8 mouse cellular contexts compared by ENCODE assay signal in genomic region chrX:12761259-12761625, GRCm38 (mm10). TPM values are rescaled to one million over a fixed set of nuclear protein-coding genes. Genes with fewer than 3 reads are reported as not detected.
DNase-seq lines count a peak whose midpoint lies in the region; ATAC-seq and TF ChIP-seq lines count a peak whose summit lies in the region.

No protein-coding gene starts in this region.

- no peaks in the 10 kb centered on the region for H3K36me3 ChIP-seq in embryonic facial prominence, embryonic 13.5 days
- H3K36me3 ChIP-seq in intestine, postnatal 0 days (ENCODE audit: control insufficient read depth, insufficient read depth) = no peaks in the 10 kb centered on the region
- H3K36me3 ChIP-seq in neural tube, embryonic 13.5 days = no peaks in the 10 kb centered on the region

- DNase-seq in kidney, adult 8-10 months = peak; percentile 13 to 27
- DNase-seq in kidney, postnatal 14 days = no peak
- DNase-seq in ES-CJ7 (ENCODE audit: low read depth, low spot score) = peak; percentile 19
- DNase-seq in urinary bladder, postnatal 25 days (ENCODE audit: low spot score) = no peak
- no peak for DNase-seq in natural killer cell, adult 2 months (ENCODE audit: low spot score in 2 of 2)

- H3K4me3 ChIP-seq in embryonic facial prominence, embryonic 13.5 days = peak overlapping the region; percentile 60
- peak overlapping the region; percentile 63 for H3K4me3 ChIP-seq in intestine, postnatal 0 days (ENCODE audit: low read depth, low read length)
- H3K4me3 ChIP-seq in neural tube, embryonic 13.5 days = peak overlapping the region; percentile 66

- 14% methylated on average over 22 of the region's 25 CpGs for WGBS in embryonic facial prominence, embryonic 13.5 days
- 15% methylated on average over 20 of the region's 25 CpGs for WGBS in intestine, postnatal 0 days
- WGBS in neural tube, embryonic 13.5 days = 21% methylated on average over 16 of the region's 25 CpGs

- no peak for TF ChIP-seq CTCF in intestine, postnatal 0 days (IDR thresholded peaks at IDR 0.05; ENCODE audit: low read depth)

- peak; percentile 35; the same call in 1 of the 2 replicates for ATAC-seq in embryonic facial prominence, embryonic 13.5 days (ENCODE audit: insufficient number of reproducible peaks, insufficient read depth, low FRiP score, low TSS enrichment, low read depth)
- peak; percentile 42 for ATAC-seq in intestine, postnatal 0 days
- ATAC-seq in neural tube, embryonic 13.5 days (ENCODE audit: low read depth) = no peak

- H3K9ac ChIP-seq in embryonic facial prominence, embryonic 13.5 days = peak overlapping the region; percentile 84
- H3K9ac ChIP-seq in intestine, postnatal 0 days (ENCODE audit: low read depth, low read length) = peak overlapping the region; percentile 74
- H3K9ac ChIP-seq in neural tube, embryonic 13.5 days = peak overlapping the region; percentile 84

- no peaks in the 10 kb centered on the region for H3K9me3 ChIP-seq in embryonic facial prominence, embryonic 13.5 days
- no peaks in the 10 kb centered on the region for H3K9me3 ChIP-seq in intestine, postnatal 0 days (ENCODE audit: control insufficient read depth)
- no peaks in the 10 kb centered on the region for H3K9me3 ChIP-seq in neural tube, embryonic 13.5 days

- 0 out of 2 replicates have a peak, but pooled peaks cover 6% of the 10 kb centered on the region for H3K4me1 ChIP-seq in embryonic facial prominence, embryonic 13.5 days
- H3K4me1 ChIP-seq in intestine, postnatal 0 days (replicated peaks; ENCODE audit: control insufficient read depth, insufficient read depth, low read length) = no peaks in the 10 kb centered on the region
- H3K4me1 ChIP-seq in neural tube, embryonic 13.5 days (replicated peaks) = peaks cover 12% of the 10 kb centered on the region

- H3K27me3 ChIP-seq in embryonic facial prominence, embryonic 13.5 days = peaks cover 26% of the 10 kb centered on the region
- H3K27me3 ChIP-seq in intestine, postnatal 0 days (replicated peaks; ENCODE audit: control insufficient read depth, insufficient read depth, low read length) = no peaks in the 10 kb centered on the region
- H3K27me3 ChIP-seq in neural tube, embryonic 13.5 days = 0 out of 2 replicates have a peak, but pooled peaks cover 5% of the 10 kb centered on the region

- H3K27ac ChIP-seq in embryonic facial prominence, embryonic 13.5 days = peak overlapping the region; percentile 96
- peak overlapping the region; percentile 95 for H3K27ac ChIP-seq in intestine, postnatal 0 days (ENCODE audit: low read depth, low read length)
- peak overlapping the region; percentile 96 for H3K27ac ChIP-seq in neural tube, embryonic 13.5 days (replicated peaks)

- H3K4me2 ChIP-seq in embryonic facial prominence, embryonic 13.5 days = peak overlapping the region; percentile 58
- H3K4me2 ChIP-seq in intestine, postnatal 0 days (replicated peaks; ENCODE audit: low read depth) = peak overlapping the region; percentile 62
- H3K4me2 ChIP-seq in neural tube, embryonic 13.5 days = peak overlapping the region; percentile 60

RNA-seq across cellular contexts. Expression of gene Med14, which starts 0.6 kb away (rescaled TPM):
- 12.2 and 12.6 TPM in 2 replicates for polyA plus RNA-seq in embryonic facial prominence, embryonic 13.5 days (2015; fragmentation: Nextera tagmentation; extraction: Ambion mirVana)
- 5.5 and 5.7 TPM in 2 replicates for polyA plus RNA-seq in intestine, postnatal 0 days (2015; fragmentation: Nextera tagmentation; extraction: Ambion mirVana)
- polyA plus RNA-seq in neural tube, embryonic 13.5 days (2015; fragmentation: Nextera tagmentation; extraction: Ambion mirVana) = 13.9 and 14.8 TPM in 2 replicates

Comparison
In these comparisons a context has a peak if more than half of its experiments do, and no peak if none do; other contexts are left out.
1. DNase-seq: peak in kidney, adult 8-10 months (2 of 2) and ES-CJ7 (single experiment); none in kidney, postnatal 14 days (single experiment), urinary bladder, postnatal 25 days (single experiment) and natural killer cell, adult 2 months (0 of 2).
2. Peak in every context shown above with its lines, with median percentiles within 50 percentile points of each other: H3K27ac ChIP-seq, H3K4me2 ChIP-seq, H3K4me3 ChIP-seq and H3K9ac ChIP-seq.